Mouse (Mus musculus) hematopoietic stem cell, adult 5-6 weeks (primary cell): Measurements from ENCODE around the gene Lactbl1. TPM values are rescaled to one million over a fixed set of nuclear protein-coding genes. Genes with fewer than 3 reads are reported as not detected.

ENCODE experiments used
- ATAC-seq, 2 experiments: fragments of 125-278 bp in 1 of 2; replicated peaks in 1 of 2; 2 replicates each; pipeline ENCODE4 v1.8.0; 2016 to 2017; ENCODE audit warnings: inconsistent platforms in 2 of 2, mild to moderate bottlenecking in 2 of 2, moderate number of reproducible peaks in 2 of 2, low read depth in 1 of 2, moderate TSS enrichment in 1 of 2; ENCODE audit not compliant: low FRiP score in 2 of 2, poor library complexity in 2 of 2, severe bottlenecking in 2 of 2, insufficient read depth in 1 of 2, low TSS enrichment in 1 of 2
- total RNA-seq: library from RNA; stranded (forward); fragments of 172-1452, 232-1000 nt; gene quantifications from 2 replicates; pipeline ENCODE4 v1.2.3, GENCODE M21; 2017

The Lactbl1 gene
- total RNA-seq, 1 experiment from 2014 or later = 0.35 TPM

DNA sequence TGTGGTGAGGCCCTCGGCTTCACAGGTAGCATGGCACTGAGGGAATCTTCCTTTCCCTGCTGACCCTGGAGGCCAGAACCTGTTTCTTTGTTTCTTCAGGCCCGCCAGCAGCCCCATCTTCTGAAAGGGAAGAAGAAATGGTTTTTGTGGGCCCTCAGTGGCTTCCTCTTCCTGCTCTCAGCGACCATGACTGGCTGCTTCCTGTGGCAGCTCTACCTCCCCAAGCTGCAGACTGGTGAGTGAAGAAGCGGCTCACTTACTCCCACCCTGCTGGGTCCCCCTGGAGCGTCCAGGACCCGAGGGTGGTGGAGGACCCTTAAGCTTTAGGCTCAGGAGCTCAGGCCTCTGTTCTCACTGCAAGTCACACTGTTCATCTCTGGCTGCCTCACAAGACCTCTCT lies 4.2 kb downstream of the Lactbl1 start:
- ATAC-seq = peak; percentile 87 to 91

GRCm38 (mm10) chr4:136631237-136631994 lies 9.0 kb downstream of the Lactbl1 start:
- ATAC-seq = no peak

DNA sequence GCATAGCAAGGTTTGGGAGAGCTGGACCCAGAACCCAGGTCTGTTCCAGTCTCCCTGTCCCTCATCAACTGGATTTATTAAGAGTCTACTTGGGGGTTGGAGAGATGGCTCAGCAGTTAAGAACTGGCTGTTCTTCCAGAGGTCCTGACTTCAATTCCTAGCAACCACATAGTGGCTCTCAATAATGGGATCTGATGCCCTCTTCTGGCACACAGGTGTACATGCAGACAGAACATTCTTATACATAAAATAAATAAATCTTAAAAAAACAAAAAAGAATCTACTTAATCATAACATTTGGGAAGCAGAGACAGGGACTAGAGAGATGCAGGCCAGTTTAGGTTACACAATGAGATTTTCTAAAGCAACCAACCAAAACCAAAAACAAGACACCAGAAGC lies 13.6 kb downstream of the Lactbl1 start:
- ATAC-seq = no peak

GRCm38 (mm10) chr4:136636511-136636910 lies 14.1 kb downstream of the Lactbl1 start:
- no peak for ATAC-seq

- no peak for ATAC-seq
Measured at GRCm38 (mm10) chr4:136636983-136637562, 14.7 kb downstream of the Lactbl1 start.

- ATAC-seq = no peak
Measured at GRCm38 (mm10) chr4:136637563-136638229, 15.3 kb downstream of the Lactbl1 start.

GRCm38 (mm10) chr4:136638230-136638750 lies 15.9 kb downstream of the Lactbl1 start:
- ATAC-seq = no peak

DNA sequence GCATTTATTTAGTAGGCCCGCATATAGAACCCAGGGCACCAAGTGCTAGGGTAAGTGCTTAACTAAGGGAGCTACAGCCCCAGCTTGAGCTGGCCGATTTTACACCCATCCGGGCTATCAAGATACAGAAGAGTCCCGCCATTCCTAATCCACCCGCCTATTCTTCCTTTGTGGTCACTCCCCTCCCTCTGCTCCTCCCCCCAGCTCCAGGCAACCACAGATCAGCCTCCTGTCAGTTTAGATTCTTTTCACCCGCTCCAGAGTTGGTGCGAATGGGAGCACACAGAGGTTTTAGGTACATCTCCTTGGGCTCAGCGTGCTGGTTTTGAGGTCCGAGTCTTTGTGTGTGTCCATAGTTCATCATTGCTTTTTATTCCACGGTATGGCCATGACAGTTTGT lies 16.5 kb downstream of the Lactbl1 start:
- 0 out of 4 replicates have a peak, but pooled peaks of 1 of the 2 experiments have one; percentile 32 for ATAC-seq

- ATAC-seq = peak; percentile 40 to 47; a peak in 2 of 4 replicates
Measured at GRCm38 (mm10) chr4:136648922-136649479, 26.6 kb downstream of the Lactbl1 start.

GRCm38 (mm10) chr4:136649480-136650196 lies 27.2 kb downstream of the Lactbl1 start:
- no peak for ATAC-seq

DNA sequence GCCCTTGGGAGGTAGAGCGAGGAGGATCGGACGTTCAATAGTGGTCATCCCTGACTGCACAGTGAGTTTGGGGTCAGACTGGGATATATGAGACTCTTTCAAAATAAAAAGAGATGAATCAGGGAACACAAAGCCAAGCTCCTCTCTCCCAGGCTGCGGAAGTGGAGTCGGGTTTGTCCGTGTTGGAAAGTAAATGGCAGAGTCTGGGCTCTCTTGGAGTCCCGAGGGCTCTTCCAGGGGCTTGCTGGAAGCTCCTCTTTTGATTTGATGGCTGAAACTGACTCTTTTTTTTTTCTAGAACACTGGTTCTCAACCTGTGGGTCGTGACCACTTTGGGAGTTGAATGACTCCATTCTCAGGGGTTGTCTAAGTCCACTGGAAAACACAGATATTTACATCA lies 27.8 kb downstream of the Lactbl1 start:
- ATAC-seq = no peak

DNA sequence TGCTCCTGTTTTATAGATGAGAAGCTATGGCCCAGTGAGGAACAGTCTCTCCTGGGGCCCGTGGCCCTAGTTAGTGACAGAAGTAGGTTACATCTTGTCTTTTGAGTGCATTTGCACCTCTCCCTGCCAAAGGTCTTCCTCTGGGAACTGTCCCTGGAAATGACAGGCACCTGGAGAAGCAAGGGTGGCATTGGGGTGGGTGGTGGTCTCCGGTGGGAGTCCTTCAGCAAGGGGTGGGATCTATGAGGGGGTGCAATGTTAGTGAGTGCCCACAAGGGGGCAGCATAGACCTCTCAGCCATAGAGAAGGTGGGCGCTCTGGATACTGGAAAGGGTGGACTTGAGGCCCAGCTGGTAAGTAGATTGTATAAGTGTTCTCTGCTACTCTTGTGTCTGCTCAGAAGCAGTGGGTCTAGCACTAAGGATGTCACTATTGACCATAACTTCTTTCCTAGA lies 29.0 kb downstream of the Lactbl1 start:
- peak; percentile 30 to 34; a peak in 1 of 4 replicates for ATAC-seq

- no peak for ATAC-seq
Measured at GRCm38 (mm10) chr4:136651882-136652527, 29.6 kb downstream of the Lactbl1 start.

DNA sequence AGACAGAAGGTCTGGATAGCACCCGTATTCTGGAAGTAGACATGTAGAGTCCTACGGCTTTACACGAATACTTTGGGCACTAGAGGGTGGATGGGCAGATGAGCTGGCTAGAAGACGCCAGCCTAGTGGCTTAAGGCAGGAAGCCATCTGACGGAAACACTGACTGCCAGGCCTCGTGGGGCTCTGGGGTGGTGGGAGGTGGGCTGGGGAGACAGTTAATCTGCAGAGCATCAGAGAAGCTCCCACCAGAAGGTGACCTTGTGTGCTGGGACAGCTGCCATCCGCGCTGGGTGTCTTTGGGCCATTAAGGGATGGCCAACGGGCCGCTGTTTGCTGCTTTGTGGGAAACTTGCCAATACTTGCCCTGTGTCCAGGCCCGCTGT lies 30.1 kb downstream of the Lactbl1 start:
- ATAC-seq = peak in 1 of 2 experiments; percentile 8; a peak in 1 of 4 replicates

DNA sequence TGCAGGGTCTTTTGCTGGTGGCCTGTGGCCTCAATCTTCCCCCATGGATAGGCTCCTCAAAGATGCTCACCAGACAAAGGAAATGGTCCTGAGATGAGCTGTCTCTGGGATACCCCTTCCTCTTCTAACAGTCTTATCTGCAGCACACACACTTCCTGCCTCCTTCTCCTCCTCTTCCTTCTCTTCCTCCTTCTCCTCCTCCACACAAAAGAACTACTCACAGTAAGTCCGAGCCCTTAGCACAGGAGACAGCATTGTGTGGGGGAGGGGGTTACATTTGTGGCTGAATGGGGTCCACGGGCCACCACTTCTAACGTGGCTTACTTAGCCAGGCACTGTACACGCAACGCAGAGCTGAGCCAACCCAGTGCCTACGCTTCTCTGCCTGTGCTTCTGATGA lies 30.6 kb downstream of the Lactbl1 start:
- peak; percentile 8 to 10; a peak in 1 of 4 replicates for ATAC-seq

DNA sequence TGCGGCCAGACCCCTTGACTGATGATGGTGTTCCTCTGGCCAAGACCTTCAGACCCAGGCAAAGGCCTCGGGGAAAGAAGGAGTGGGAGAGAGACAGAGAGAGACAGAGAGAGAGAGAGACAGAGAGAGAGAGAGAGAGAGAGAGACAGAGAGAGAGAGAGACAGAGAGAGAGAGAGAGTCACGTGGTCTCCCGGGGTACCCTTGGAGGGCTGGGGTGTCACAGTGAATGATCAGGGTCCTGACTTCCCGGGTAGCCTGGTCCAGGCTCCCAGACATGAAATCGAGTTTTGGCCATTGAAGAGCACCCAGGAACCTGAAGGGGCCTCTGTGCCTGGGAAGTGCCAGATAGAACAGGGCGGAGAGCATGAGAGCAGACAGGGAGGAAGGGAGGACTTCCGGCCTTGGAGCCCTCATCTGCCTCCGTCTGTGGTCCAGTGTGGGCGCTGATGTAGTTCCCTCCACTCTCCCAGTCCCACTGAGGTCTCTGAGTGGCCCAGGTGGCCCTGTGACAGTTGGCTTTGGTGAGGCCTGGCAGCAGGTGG lies 31.3 kb downstream of the Lactbl1 start:
- no peak for ATAC-seq
